Mouse (Mus musculus) bone marrow, adult 2 months (tissue): ENCODE measurements around the gene Shc2.

Experiments used
- CTCF ChIP-seq: fragments of 200-500 bp; IDR thresholded peaks from 2 replicates; pipeline ENCODE4 v1.5.1; 2011; ENCODE audit warnings: low read length, control low read depth; ENCODE audit not compliant: control insufficient read depth, insufficient read depth
- POLR2A ChIP-seq: fragments of 200-500 bp; IDR thresholded peaks from 2 replicates; pipeline ENCODE4 v1.6.1; 2011; ENCODE audit warnings: low read depth, mild to moderate bottlenecking, control low read depth, low read length, borderline replicate concordance; ENCODE audit not compliant: control insufficient read depth

GRCm38 (mm10) chr10:79613578-79614304 is 24.0 kb downstream of the Shc2 start, which contains the start of gene C2cd4c:
- TF ChIP-seq CTCF: no peak
- TF ChIP-seq POLR2A: no peak
